Mouse (Mus musculus) limb, embryonic 14.5 days (tissue): ENCODE results near the gene Slc9a1. TPM values are rescaled to one million over a fixed set of nuclear protein-coding genes. Genes with fewer than 3 reads are reported as not detected.
A peak's percentile ranks its signal among the peaks of the same experiment; 100 is the strongest.

Experiments
- ATAC-seq: fragments of 200-750 bp; cut with Nextera tagmentation; 2 replicates; pipeline ENCODE4 v1.8.0; 2017; ENCODE audit warnings: low read depth, moderate number of reproducible peaks, moderate TSS enrichment; ENCODE audit not compliant: low FRiP score
- DNase-seq: peaks from one replicate; pipeline ENCODE4 v3.0.0-alpha.2; 2015; ENCODE audit warnings: low spot score
- H3K27ac ChIP-seq: fragments of 300-500 bp; sonication (generic); replicated peaks from 2 replicates; pipeline ENCODE4 v1.5.1; 2014; ENCODE audit warnings: low read depth, mild to moderate bottlenecking, low read length, moderate library complexity, mixed read lengths
- H3K27me3 ChIP-seq: fragments of 300-500 bp; sonication (generic); 2 replicates; pipeline ENCODE4 v1.6.1; 2014; ENCODE audit warnings: low read length, mixed read lengths; ENCODE audit not compliant: control insufficient read depth, insufficient read depth
- H3K36me3 ChIP-seq: fragments of 300-500 bp; sonication (generic); 2 replicates; pipeline ENCODE4 v1.6.1; 2014; ENCODE audit warnings: mild to moderate bottlenecking, low read length, moderate library complexity, mixed read lengths; ENCODE audit not compliant: control insufficient read depth, insufficient read depth
- H3K4me1 ChIP-seq: fragments of 300-500 bp; sonication (generic); 2 replicates; pipeline ENCODE4 v1.6.1; 2014; ENCODE audit warnings: antibody characterized with exemption, low read length, mixed read lengths; ENCODE audit not compliant: control insufficient read depth, insufficient read depth
- H3K4me2 ChIP-seq: fragments of 300-500 bp; sonication (generic); replicated peaks from 2 replicates; pipeline ENCODE4 v1.6.1; 2014; ENCODE audit warnings: low read depth, mild to moderate bottlenecking, low read length, moderate library complexity; ENCODE audit not compliant: severe bottlenecking
- H3K4me3 ChIP-seq: fragments of 300-500 bp; sonication (generic); replicated peaks from 2 replicates; pipeline ENCODE4 v1.5.1; 2014; ENCODE audit warnings: low read length
- H3K9ac ChIP-seq: fragments of 300-500 bp; sonication (generic); 2 replicates; pipeline ENCODE4 v1.6.1; 2014; ENCODE audit warnings: mild to moderate bottlenecking, low read depth, low read length, moderate library complexity; ENCODE audit not compliant: severe bottlenecking
- H3K9me3 ChIP-seq: fragments of 300-500 bp; sonication (generic); 2 replicates; pipeline ENCODE4 v1.6.1; 2016; ENCODE audit warnings: low read length; ENCODE audit not compliant: control insufficient read depth
- POLR2A ChIP-seq: fragments of 200-500 bp; IDR thresholded peaks from 2 replicates; pipeline ENCODE4 v1.8.0; 2012; ENCODE audit warnings: inconsistent platforms, mild to moderate bottlenecking, moderate library complexity, borderline replicate concordance; ENCODE audit not compliant: insufficient read depth, insufficient read length; ENCODE audit errors: extremely low read depth
- WGBS: fragments of 180-500 bp; shearing (Covaris S2); extraction: QIAGEN DNeasy Blood & Tissue Kit; methylation state at CpG from one replicate; pipeline ENCODE4 v1.1.7; 2014; 5-methylcytosine and 5-hydroxymethylcytosine counted together
- polyA plus RNA-seq, 2 experiments: library from polyadenylated mRNA; depleted of rRNA in 1 of 2; stranded (reverse) in 1 of 2; unstranded in 1 of 2; fragments of >200 nt; fragmentation: Nextera tagmentation in 1 of 2; extraction: Ambion mirVana in 1 of 2; gene quantifications; 2 replicates each; pipeline versions ENCODE4 v1.2.1 to v1.2.3; 2012 to 2014

Gene Slc9a1
- polyA plus RNA-seq, 2 experiments = 11.5 to 36.7 TPM

- no peak overlapping the region for H3K27ac ChIP-seq
- H3K27me3 ChIP-seq = no peaks in the 10 kb centered on the region
- DNase-seq = no peak
- H3K36me3 ChIP-seq = no peaks in the 10 kb centered on the region
- peaks cover 25% of the 10 kb centered on the region; the same call in 1 of the 2 replicates for H3K4me1 ChIP-seq
- no peak overlapping the region for H3K4me3 ChIP-seq
- ATAC-seq = no peak
- H3K9me3 ChIP-seq = no peaks in the 10 kb centered on the region
- no peak for TF ChIP-seq POLR2A
- H3K9ac ChIP-seq = no peak overlapping the region
- 79% methylated on average over 8 of the region's 8 CpGs for WGBS
- H3K4me2 ChIP-seq = no peak overlapping the region
Measured at GRCm38 (mm10) chr4:133397961-133398360, 28.5 kb downstream of the Slc9a1 start.

GRCm38 (mm10) chr4:133398619-133399018 lies 29.1 kb downstream of the Slc9a1 start:
- 85% methylated on average over 5 of the region's 5 CpGs for WGBS
- ATAC-seq = no peak

GRCm38 (mm10) chr4:133399509-133399908 lies 30.0 kb downstream of the Slc9a1 start:
- H3K9me3 ChIP-seq = no peaks in the 10 kb centered on the region
- no peak overlapping the region for H3K9ac ChIP-seq
- DNase-seq = no peak
- no peak overlapping the region for H3K4me2 ChIP-seq
- no peak; the same call in 1 of the 2 replicates for ATAC-seq
- no peaks in the 10 kb centered on the region for H3K27me3 ChIP-seq
- peak overlapping the region; percentile 13; the same call in 1 of the 2 replicates for H3K27ac ChIP-seq
- no peak for TF ChIP-seq POLR2A
- peaks cover 22% of the 10 kb centered on the region; the same call in 1 of the 2 replicates for H3K4me1 ChIP-seq
- 78% methylated on average over 6 of the region's 6 CpGs for WGBS
- no peaks in the 10 kb centered on the region for H3K36me3 ChIP-seq
- H3K4me3 ChIP-seq = no peak overlapping the region

More at GRCm38 (mm10) chr4:133398619-133399018, 29.1 kb downstream of the Slc9a1 start:
- H3K27me3 ChIP-seq = no peaks in the 10 kb centered on the region
- H3K4me1 ChIP-seq = peaks cover 25% of the 10 kb centered on the region; the same call in 1 of the 2 replicates
- no peak overlapping the region for H3K4me3 ChIP-seq
- H3K36me3 ChIP-seq = no peaks in the 10 kb centered on the region
- TF ChIP-seq POLR2A = no peak
- H3K9ac ChIP-seq = no peak overlapping the region
- no peak overlapping the region for H3K4me2 ChIP-seq
- no peak overlapping the region for H3K27ac ChIP-seq
- no peak for DNase-seq
- no peaks in the 10 kb centered on the region for H3K9me3 ChIP-seq

GRCm38 (mm10) chr4:133400098-133400497 lies 30.6 kb downstream of the Slc9a1 start:
- Histone ChIP-seq H3K36me3 (no peaks in the 10 kb centered on the region), H3K9ac (no peak overlapping the region), H3K4me1 (peaks cover 21% of the 10 kb centered on the region; the same call in 1 of the 2 replicates), H3K9me3 (no peaks in the 10 kb centered on the region), H3K4me3 (no peak overlapping the region), H3K27me3 (no peaks in the 10 kb centered on the region), H3K27ac (no peak overlapping the region; the same call in 1 of the 2 replicates), H3K4me2 (no peak overlapping the region)
- no peak for DNase-seq
- ATAC-seq = no peak
- no peak for TF ChIP-seq POLR2A
- 20% methylated on average over 7 of the region's 7 CpGs for WGBS

GRCm38 (mm10) chr4:133402011-133402410 lies 32.5 kb downstream of the Slc9a1 start:
- no peaks in the 10 kb centered on the region for H3K9me3 ChIP-seq
- no peak overlapping the region for H3K4me3 ChIP-seq
- DNase-seq = no peak
- H3K4me1 ChIP-seq = peaks cover 18% of the 10 kb centered on the region
- H3K4me2 ChIP-seq = no peak overlapping the region
- ATAC-seq = no peak
- H3K27ac ChIP-seq = peak overlapping the region; percentile 48; the same call in 1 of the 2 replicates
- 0 out of 2 replicates have a peak, but pooled peaks cover 4% of the 10 kb centered on the region for H3K36me3 ChIP-seq
- TF ChIP-seq POLR2A = no peak
- no peaks in the 10 kb centered on the region for H3K27me3 ChIP-seq
- WGBS = 65% methylated on average over 13 of the region's 13 CpGs
- no peak overlapping the region for H3K9ac ChIP-seq

- Histone ChIP-seq H3K9ac (no peak overlapping the region), H3K9me3 (no peaks in the 10 kb centered on the region), H3K4me2 (no peak overlapping the region), H3K36me3 (0 out of 2 replicates have a peak, but pooled peaks cover 4% of the 10 kb centered on the region), H3K4me1 (peaks cover 28% of the 10 kb centered on the region), H3K4me3 (no peak overlapping the region), H3K27ac (no peak overlapping the region), H3K27me3 (no peaks in the 10 kb centered on the region)
- ATAC-seq (no peak), DNase-seq (no peak)
- no peak for TF ChIP-seq POLR2A
- 76% methylated on average over 9 of the region's 9 CpGs for WGBS
Measured at GRCm38 (mm10) chr4:133403611-133404228, 34.2 kb downstream of the Slc9a1 start.
